Mouse (Mus musculus): ENCODE results near the gene Hcls1.
A peak's percentile ranks its signal among the peaks of the same experiment; 100 is the strongest.

Gene Hcls1

GRCm38 (mm10) chr16:36989493-36989892, 54.7 kb downstream of the Hcls1 start:
- no peak for DNase-seq (ENCODE audit: low spot score)

GRCm38 (mm10) chr16:36989999-36990625, 55.3 kb downstream of the Hcls1 start, which contains the start of gene Fbxo40:
Fbxo40 (minus strand) TSS chr16:36990467.
- no peak for DNase-seq (ENCODE audit: low spot score)

- DNase-seq (ENCODE audit: low spot score) = no peak
These were observed 62.9 kb downstream of the Hcls1 start for GRCm38 (mm10) chr16:36997650-36998049.

- no peak for DNase-seq (ENCODE audit: low spot score)
These were observed 64.7 kb downstream of the Hcls1 start for GRCm38 (mm10) chr16:36999366-36999972.

GRCm38 (mm10) chr16:37009262-37009661, 74.5 kb downstream of the Hcls1 start:
- no peak for DNase-seq (ENCODE audit: low spot score)

- DNase-seq (ENCODE audit: low spot score) = no peak
These were observed 75.6 kb downstream of the Hcls1 start for GRCm38 (mm10) chr16:37010370-37010769.

- peak; percentile 51 for DNase-seq (ENCODE audit: low spot score)
These were observed 76.5 kb downstream of the Hcls1 start, which contains the start of gene Polq for GRCm38 (mm10) chr16:37011061-37011921. Polq (plus strand) TSS chr16:37011786.

- no peak for DNase-seq (ENCODE audit: low spot score)
These were observed 77.1 kb downstream of the Hcls1 start for GRCm38 (mm10) chr16:37011922-37012289.

- DNase-seq (ENCODE audit: low spot score) = no peak
These were observed 77.6 kb downstream of the Hcls1 start for GRCm38 (mm10) chr16:37012336-37012735.
